ENCODE assay signal across 23 mouse cellular contexts in the genomic region with DNA sequence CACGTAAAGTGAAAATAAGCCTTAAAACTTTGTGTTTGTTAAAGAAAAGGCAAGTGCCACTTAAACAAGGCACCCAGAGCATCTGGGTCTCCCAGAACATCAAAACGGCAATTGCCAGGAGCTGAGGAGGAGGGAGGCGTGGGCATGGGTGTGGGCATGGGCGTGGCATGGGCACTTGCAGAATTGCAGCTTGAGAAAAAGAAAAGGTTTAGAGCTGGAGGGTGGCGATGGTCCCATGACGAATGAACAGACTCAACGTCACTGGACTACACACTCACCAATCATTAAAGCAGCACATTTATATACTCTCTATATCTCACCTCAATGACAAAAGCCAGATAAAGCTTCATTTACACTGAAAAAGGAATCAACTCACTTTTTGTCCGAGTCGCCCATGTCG. TPM values are rescaled to one million over a fixed set of nuclear protein-coding genes. Genes with fewer than 3 reads are reported as not detected.
"Had no signal": no experiment of that assay in that cellular context is flagged by ENCODE, and none has a peak within 500 bp of the region (broad histone marks: within the 10 kb centered on the region; RNA-seq: fewer than 3 reads in every experiment).

No protein-coding gene starts in this region.

- H3K27me3 ChIP-seq: midbrain, embryonic 13.5 days; midbrain, embryonic 15.5 days; neural tube, embryonic 13.5 days; neural tube, embryonic 15.5 days had no signal

- H3K27ac ChIP-seq: midbrain, embryonic 13.5 days; midbrain, embryonic 15.5 days; neural tube, embryonic 13.5 days; neural tube, embryonic 15.5 days had no signal

- ATAC-seq: midbrain, embryonic 13.5 days; midbrain, embryonic 15.5 days had no signal

- DNase-seq: lung, adult 18-20 months; lung, embryonic 14.5 days; lung, postnatal 10 days; lung, postnatal 4 days; retina, postnatal 1 day; right cerebral cortex, postnatal 4 days; spleen, adult 18-20 months; thymus, adult 18-20 months; thymus, postnatal 14 days; thymus, postnatal 36 days had no signal

- H3K4me3 ChIP-seq: midbrain, embryonic 13.5 days; midbrain, embryonic 15.5 days; neural tube, embryonic 13.5 days; neural tube, embryonic 15.5 days had no signal

RNA-seq across cellular contexts. Expression of a gene that starts 54.2 kb away (rescaled TPM):
- total RNA-seq: midbrain, postnatal 0 days; monocyte, adult 5-6 weeks had no signal
- polyA plus RNA-seq: liver, embryonic 16.5 days; lung, embryonic 14.5 days; lung, embryonic 16.5 days; midbrain, embryonic 11.5 days; midbrain, embryonic 13.5 days; midbrain, embryonic 15.5 days; neural tube, embryonic 11.5 days; neural tube, embryonic 13.5 days; small intestine, adult 2 months; stomach, embryonic 14.5 days; stomach, embryonic 16.5 days had no signal
